Mouse (Mus musculus): ENCODE data around the gene Ndufa8. TPM values are rescaled to one million over a fixed set of nuclear protein-coding genes. Genes with fewer than 3 reads are reported as not detected.

Gene Ndufa8
- total RNA-seq (2021): 100 to 1,000 TPM; 193 to 203 TPM
- long read RNA-seq, transcript Ndufa8-201 (4 exons, 861 nt): major isoform, 122 of 132 reads
- long read RNA-seq, partial matches to known transcripts: 10 of 132 reads
- long read RNA-seq, other reads (novel, unspliced or antisense): 0 of 132 reads

DNA sequence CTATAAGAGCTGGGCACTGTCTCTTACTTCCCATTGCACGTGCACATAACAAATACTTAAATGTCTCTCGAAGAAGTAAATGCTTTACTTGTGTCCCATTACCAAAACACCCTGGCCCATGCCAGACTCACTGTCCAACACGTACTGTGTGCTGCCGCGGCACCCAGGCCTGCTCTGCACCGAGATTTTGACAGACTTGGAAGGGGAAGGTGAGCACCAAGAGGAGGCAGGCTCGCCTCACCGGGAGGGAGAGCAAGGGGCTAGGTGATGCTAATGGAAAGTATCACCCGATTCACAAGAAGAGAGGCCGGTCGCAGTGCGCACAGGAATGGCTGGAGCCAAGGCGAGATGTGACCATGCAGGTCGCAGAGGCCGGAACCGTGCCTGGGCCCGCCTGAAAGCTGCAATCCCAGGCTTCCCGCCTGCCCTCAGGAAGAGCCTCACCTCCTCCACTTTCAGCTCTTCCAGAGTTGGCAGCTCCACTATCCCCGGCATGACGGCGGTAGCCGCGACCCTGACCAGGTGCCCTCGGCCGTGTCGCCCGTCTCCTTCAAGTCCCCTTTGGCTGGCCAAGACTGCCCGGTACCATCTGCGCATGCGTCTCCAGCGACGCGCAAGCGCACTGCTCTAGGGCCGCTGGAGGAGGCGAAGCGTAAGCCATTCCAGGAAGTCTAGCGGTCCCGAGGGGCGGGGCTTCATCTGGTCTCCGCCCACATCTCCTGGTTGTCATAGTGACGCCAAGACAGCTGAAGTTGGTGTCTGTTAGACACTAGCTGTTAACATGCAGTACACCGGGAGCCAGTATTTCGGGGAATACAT, at the start of gene Ndufa8, which contains the start of gene Morn5:
Gene Ndufa8, minus strand, starts transcription at position 659 of the 819 bp plus-strand sequence.
Gene Morn5, plus strand, starts transcription at position 711 of the 819 bp plus-strand sequence.
- DNase-seq (ENCODE audit: low spot score in 2 of 2): peak; percentile 96 to 98

DNA sequence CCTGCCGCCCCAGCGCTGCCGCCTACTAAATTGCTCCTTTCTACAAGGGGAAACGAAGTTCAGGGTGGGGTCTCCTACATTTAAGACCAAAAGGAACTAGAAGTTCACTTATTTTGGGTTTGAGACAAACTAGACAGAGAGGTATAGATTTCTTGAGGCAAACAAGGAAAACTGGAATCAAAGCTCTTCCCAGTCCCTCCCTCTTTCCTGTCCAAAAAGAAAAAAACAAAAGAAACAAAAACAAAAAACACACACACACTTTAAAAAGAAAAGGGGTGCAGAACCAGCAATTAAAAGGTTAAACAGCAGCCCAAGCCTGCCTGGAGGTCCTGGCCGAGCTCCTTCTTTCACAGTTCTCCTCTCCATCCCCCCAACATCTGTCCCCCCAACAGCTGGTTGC, 48.8 kb upstream of the Ndufa8 start:
- no peak for DNase-seq (ENCODE audit: low spot score in 2 of 2)

DNA sequence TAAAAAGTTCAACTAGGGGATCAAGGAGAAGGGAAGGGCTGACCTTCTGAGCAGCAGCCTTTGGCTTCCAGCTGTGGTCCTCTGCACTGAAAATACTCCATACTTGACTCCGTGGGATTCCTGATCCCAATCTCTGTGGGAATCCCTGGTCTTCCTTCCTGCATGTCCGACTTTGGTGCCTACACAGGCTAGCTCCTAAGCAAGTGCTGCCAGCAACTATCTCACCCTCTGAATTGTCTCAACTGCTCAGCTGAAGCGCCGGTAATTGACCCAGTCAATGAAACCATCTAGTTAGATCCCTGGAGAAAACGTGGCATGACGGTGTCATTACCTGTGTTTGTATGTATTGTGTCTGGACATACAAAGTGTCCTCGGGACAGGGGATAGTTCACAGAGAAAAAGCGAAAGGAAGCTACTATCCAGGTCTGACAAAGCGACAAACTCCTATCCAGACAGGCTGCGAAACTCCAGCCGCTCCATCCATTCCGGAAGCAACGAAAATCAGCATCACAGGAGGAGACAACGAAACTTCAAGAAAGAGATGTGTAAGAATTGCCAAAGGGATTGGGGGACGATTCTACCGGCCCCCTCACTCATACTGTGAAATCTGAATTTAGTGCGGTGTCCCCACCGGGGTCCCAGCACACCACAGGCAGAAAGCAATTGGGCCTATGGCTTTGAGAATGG, 48.1 kb upstream of the Ndufa8 start:
- no peak for DNase-seq (ENCODE audit: low spot score in 2 of 2)

DNA sequence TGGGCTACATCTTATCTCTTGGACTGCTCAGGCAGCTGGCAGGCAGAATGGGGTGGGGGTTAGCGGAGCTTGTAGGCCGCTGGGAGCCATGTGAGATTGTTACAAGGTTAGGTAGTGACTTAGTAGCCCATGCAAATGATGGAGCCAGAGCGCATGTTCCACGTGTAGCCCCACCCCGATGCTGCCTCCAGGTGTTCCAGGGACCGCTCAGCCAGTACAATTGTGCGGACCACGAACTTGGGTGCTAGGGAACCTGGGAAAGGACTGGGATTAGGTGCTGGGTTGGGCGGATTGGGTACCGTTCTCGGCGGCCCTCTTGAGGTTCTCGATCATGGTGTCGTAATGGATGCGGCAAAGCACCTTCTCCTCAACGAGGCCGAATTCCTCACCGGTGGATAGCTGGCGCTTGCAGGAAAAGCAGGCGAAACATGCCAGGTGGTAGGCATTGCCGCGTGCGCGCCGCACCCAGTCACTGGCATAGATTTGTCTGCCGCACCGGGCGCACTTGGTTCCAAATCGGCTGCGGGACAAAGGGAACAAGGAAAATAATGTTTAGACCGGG, 44.8 kb upstream of the Ndufa8 start:
- no peak for DNase-seq (ENCODE audit: low spot score in 2 of 2)

DNA sequence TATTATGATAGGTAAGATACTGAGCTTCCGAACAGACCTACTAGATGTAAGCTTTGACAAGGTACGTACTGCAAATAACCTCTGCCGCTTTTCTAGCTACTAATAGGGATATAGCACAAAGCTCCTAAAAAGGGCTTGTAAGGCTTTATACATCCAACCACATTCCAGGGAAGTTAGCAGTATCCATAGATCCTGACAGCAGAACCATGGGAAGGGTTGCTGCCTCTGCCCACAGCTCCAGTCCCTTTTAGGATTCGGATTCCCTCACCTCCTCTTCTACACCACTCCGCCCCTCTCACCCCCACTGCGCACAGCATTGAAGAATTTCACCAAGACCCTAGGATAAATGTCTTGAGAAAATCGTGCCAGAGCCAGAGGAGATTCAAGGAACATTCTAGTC, 44.1 kb upstream of the Ndufa8 start:
- no peak for DNase-seq (ENCODE audit: low spot score in 2 of 2)

DNA sequence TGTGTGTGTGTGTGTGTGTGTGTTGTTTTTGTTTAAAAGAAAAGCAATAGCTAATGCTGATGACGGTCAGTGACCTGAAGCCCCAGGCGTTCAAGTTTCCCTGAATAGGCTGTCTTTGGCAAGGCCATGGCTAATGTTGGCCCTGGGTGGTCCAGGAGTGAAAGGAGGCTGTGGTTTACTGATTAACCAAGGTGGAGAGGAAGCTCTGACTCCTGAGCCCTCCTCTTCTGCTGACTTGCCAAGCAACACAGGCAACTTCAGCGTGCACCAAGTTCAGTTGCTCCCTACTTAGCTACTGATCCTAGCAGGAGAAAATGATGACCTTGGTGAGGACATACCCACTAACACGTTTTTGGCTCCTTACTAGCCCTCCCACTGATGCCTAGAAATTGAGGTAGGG, 43.5 kb upstream of the Ndufa8 start:
- DNase-seq (ENCODE audit: low spot score in 2 of 2): no peak

DNA sequence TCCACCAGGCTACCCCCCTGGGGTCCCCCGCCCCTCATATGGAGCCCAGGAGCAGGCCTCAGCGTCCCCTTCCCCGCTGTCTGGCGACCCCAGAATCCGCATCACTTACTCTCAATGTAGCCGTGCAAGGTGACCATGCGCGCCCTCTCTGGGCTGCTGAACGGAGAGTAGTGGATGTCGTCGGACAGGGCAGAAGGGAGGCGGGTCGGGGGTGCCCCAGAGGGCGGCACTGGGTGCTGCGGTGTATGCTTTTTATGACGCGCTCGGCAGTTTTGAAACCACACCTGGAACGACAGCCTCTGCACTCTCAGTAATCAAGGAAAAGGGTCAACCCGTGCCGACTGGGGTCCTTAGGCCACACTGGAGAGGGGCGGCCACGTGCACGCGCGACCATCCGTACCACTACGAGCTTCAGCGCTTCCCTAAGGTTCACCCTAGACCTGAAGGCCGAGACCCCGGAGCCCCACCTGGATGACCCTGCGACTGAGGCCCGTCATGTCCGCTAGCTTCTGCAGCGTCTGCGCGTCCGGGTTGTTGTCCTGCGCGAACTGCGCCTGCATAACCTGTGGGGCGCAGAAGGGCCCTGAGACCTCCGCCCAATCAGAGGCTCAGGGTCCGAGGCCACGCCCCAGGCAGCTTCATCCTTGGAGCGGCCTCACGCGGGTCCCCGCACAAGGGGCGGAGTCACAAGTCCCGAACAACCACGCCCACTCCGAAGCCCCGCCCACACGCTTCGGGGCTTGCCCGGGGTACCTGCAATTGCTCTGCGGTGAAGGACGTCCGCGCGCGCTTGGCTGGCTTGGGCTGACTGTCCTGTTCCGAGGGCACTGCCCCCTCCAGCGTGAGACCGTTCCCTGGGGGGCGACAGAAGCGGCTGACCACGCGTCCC, 41.9 kb upstream of the Ndufa8 start:
- DNase-seq (ENCODE audit: low spot score in 2 of 2): no peak

DNA sequence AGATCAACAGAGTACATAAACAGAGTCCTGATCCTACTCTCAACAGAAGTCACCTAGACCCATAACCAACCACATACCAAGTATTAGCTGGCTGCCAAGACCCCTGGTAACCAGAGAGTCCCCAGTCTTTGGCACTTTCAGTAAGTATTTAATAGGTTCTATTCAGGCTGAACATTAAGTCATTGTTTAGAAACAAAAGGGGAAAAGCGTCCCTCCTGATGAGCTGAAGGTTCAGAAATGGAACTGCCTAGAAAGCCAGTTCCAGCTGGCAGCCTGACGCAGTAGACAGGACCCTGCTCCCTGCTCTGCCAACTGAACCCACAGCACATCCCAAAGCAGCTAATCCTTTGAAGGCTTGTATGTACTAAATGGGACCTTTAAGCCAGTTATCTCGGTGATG, 40.0 kb upstream of the Ndufa8 start:
- no peak for DNase-seq (ENCODE audit: low spot score in 2 of 2)

DNA sequence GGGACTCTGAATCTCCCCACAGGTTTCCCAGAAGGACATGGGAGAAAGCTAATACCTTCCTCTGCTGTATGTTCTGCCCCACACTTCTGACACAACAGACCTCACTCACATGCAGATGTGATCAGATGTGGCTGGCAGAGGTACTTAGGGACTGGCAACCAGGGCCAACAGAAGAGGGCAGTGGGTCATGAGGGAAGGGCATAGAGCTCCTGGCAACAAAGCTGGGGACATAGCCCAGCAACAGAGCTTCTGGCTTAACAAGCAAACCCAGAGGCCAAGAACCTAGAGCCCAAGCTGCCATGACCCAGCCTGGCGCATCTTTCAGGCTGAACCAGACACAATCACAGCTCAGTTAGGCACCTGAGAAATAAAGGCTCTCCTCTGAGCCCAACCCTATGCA, 35.8 kb upstream of the Ndufa8 start:
- no peak for DNase-seq (ENCODE audit: low spot score in 2 of 2)

DNA sequence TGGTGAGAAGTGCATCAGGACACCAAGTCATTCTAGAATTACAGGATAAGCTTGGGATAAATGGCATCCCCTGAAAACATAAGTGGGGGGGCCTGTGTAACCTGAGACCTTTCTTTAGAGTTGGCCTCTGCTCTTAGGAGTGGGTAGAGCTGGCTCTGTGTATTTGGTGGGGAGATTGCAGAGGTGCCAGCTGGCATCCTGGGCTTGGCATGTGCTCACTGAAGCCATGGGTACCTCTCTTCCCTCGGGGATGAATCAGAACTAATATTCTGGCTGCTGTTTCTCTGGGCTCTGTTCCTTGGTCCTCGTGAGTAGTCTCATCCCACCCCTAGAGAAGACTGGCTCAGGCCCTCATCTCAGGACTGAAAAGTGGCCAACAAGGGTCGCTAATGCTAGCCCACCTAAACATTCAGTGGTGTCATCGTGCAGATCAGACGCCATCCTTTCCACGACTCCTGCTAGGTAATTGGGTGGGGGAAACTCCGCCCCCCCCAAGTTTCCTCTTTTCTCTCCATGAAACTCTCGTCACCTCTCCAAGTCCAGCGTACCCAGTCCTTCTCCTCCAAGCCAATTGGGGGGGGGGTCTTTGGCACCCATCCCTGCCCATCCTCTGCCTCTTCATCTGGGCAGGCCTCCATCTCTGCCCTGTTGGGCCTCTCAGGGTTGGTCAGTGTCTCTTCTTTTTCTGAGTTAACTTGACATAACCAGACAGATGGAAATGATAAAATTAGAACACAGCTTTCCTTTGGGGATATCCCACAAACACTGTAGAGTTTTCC, 33.8 kb upstream of the Ndufa8 start:
- no peak for DNase-seq (ENCODE audit: low spot score in 2 of 2)

DNA sequence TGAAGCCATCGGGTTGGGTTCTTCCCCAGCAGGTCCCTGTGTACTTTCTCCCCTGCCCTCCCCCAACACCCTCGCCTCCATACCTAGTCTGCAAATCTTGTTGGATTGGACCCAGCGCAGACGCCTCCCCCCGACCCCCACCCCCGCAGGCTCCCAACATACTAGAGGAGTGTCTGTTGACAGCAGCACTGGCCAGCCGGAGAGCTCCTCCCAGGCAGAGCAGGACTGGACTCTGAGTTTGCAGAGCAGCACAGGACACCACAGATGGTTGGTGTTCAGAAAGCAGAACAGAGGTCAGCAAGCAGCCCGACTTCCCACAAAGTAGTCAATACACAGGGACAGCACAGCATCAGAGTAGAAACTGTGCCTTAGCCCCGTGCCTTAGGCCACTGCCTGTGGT, 32.2 kb upstream of the Ndufa8 start:
- DNase-seq (ENCODE audit: low spot score in 2 of 2): no peak

DNA sequence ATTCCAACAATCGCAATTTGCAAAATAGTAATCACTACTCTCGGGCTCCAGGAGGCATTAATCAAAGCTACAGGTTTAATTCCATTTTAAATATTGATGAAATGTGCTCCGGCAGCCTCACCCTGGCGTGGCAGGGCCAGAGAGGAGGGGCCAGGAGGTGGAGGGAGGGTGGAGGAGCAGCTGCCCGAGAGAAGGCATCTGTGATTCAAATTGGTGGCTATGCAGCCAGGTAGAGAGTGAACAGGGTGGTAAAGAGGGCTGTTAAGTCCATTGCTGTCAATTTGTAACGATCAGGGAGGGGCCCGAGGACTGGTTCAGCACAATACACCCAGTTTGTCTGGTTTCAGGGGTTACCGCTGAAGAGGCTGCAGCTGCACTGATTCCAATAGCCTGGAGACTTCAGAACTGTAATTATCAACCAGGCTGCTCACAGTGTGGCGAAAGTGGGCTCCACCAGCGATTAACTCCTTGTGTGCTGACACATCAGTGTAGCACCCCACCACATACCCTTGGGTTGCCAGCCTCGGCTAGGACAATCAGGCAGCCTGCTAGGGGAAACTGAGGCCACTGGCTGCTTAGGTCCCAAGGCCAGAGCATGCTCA, 28.1 kb upstream of the Ndufa8 start:
- no peak for DNase-seq (ENCODE audit: low spot score in 2 of 2)

DNA sequence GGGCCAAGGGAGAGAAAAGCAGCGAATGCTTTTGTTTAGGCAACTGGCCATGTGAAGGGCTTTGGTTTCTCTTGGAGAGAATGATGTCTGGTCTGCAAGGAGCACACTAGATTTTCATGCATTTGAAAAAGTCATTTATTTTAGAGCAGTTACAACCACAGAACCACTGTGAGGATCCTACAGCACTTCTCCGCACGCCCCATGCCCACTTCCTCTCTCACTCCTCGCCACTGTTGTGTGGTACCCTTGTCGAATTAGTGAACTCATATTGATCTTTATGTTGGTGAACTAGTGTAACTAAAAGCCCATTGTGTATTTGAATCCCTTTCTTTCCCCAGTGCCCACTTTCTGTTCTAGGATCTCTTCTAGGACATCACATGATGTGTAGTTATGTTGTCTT, 26.0 kb upstream of the Ndufa8 start:
- DNase-seq (ENCODE audit: low spot score in 2 of 2): no peak

DNA sequence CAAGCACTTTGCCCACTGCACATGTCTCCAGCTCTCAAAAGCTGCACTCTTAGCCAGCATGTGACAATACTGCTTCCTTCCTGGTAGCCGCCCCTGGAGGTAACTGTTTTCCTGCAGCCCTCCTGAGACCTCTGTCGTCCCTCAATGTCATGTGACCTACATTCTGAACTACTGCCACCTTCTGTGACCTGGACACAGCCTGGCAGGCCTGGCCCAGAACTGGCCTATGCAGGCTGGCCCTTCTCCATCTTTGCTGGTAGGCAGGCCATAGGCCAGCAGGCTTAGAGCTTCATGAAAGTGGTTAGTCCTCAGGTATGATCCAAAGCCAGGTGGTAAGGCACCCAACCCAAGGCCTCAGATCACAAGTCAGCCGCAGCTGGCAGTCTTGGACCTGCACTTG, 24.6 kb upstream of the Ndufa8 start:
- DNase-seq (ENCODE audit: low spot score in 2 of 2): no peak

DNA sequence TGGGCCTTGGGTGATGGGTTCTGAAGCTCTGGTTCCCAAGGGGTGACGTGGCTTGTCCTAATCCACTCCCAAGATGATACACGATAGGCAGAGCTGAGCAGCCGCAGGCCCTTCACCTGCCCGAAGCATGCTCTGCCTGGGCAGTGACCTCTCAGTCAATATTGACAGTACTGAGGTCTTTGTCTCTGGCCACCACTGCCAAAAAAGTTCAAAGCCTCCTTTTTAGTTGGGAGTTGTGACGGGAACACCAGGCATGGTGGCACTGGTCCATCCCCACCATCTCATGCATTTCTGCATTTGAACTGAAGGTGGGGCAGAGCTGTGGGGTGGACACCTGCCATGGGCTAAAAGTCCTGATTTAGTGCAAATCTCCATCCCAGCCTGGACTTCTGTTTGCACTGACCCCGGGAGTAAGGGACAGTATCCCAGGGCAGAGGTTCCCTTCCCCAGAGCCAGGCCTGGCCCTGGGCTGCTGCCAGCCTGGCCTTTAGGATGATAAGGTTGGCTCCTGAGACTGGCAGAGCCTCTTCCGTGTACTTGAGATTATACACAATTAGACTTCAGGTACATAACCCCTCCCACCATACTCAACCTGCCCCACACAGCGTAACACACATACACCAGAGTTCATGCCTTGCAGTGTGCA, 22.6 kb upstream of the Ndufa8 start:
- DNase-seq (ENCODE audit: low spot score in 2 of 2): no peak

DNA sequence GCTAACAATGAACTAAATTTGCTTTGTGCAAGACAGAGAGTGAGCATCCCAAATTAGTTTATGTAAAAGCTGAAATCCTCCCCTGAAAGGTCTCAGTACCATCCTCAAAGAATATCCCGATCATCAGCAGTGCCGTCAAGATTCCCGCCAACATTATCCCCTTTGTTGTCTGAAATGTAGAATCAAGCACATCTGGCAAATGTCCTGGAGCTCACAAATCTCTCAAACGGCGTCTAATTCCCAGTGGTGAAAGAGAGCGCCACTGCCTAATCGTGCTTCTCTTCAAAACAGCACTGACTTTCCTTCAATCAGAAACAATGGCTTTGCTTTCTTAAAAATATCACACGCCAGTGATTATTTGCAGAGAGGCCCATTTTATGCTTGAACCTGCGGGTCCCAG, 17.9 kb upstream of the Ndufa8 start:
- no peak for DNase-seq (ENCODE audit: low spot score in 2 of 2)

DNA sequence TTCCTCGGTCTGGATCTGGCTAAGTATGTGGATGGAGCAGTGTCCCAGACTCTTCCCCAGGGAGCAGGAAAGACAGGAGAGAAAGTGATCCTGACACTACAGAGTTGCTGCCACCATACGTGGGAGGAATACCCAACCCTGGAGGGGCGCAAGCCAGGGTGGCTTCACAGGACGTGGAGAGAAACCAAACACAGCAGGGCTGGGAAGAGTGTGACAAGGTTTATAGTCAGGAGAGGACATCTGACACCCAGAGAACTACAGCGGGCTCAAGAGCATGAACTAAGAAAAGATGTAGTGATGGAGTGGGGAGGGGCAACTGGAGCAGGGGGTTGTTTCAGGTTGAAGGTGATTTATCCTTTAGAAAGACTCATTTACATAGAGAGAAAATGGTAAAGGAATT, 12.2 kb upstream of the Ndufa8 start:
- DNase-seq (ENCODE audit: low spot score in 2 of 2): no peak

DNA sequence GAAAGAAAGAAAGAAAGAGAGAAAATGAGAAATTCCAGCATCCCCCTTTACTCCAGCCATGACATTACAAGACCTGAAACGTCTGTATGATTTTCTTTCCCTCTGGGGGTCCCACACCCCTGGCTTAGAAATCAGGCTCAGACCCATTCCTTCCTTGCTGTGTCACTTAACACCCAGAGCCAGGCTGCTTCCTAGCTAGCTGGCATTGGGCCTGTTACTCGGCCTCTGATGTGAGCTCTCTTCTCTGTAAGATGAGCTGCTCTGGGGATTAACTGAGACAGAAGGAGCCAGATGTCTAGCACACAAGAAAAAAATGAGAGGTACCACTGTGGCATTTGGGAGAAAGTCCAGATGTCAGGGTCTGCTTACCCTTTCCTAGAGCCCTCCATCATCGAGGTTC, 7.0 kb upstream of the Ndufa8 start:
- DNase-seq (ENCODE audit: low spot score in 2 of 2): no peak

DNA sequence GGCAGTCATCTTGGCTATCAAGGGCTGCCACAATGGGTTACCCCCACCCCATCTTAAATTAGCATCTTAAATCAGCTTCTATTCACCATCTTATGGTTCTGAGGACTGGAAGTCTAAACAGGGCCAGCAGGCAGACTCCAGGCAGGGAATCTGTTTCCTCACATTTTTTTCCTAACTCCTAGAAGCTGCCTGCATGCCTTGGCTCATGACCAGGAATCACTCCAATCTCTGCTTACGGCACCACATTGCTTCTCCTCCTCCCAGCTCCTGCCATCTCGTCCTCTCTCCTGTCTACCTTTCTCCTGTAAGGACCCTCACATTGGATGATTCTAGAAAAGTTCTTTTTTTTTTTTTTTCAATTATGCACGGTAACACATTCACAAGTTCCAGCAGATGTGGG, 4.0 kb upstream of the Ndufa8 start:
- DNase-seq (ENCODE audit: low spot score in 2 of 2): peak in 1 of 2 experiments; percentile 42
